Mouse (Mus musculus) embryonic facial prominence, embryonic 12.5 days (tissue): ENCODE results near the gene Fam131a. TPM values are rescaled to one million over a fixed set of nuclear protein-coding genes. Genes with fewer than 3 reads are reported as not detected.

Experiments used
- ATAC-seq: fragments of 200-750 bp; cut with Nextera tagmentation; 2 replicates; pipeline ENCODE4 v1.8.0; 2017; ENCODE audit not compliant: insufficient number of reproducible peaks, insufficient read depth, low FRiP score, low TSS enrichment
- H3K27ac ChIP-seq: fragments of 300-500 bp; sonication (generic); 2 replicates; pipeline ENCODE4 v1.5.1; 2016; ENCODE audit warnings: mild to moderate bottlenecking
- H3K27me3 ChIP-seq: fragments of 300-500 bp; sonication (generic); 2 replicates; pipeline ENCODE4 v1.6.1; 2016; ENCODE audit warnings: mild to moderate bottlenecking, moderate library complexity
- H3K36me3 ChIP-seq: fragments of 300-500 bp; sonication (generic); 2 replicates; pipeline ENCODE4 v1.6.1; 2016; ENCODE audit warnings: mild to moderate bottlenecking
- H3K4me1 ChIP-seq: fragments of 300-500 bp; sonication (generic); 2 replicates; pipeline ENCODE4 v1.6.1; 2016
- H3K4me2 ChIP-seq: fragments of 300-500 bp; sonication (generic); replicated peaks from 2 replicates; pipeline ENCODE4 v1.6.1; 2016; ENCODE audit warnings: mild to moderate bottlenecking, moderate library complexity
- H3K4me3 ChIP-seq: fragments of 300-500 bp; sonication (generic); 2 replicates; pipeline ENCODE4 v1.5.1; 2016; ENCODE audit warnings: mild to moderate bottlenecking
- H3K9ac ChIP-seq: fragments of 300-500 bp; sonication (generic); 2 replicates; pipeline ENCODE4 v1.6.1; 2016; ENCODE audit warnings: mild to moderate bottlenecking, moderate library complexity
- H3K9me3 ChIP-seq: fragments of 300-500 bp; sonication (generic); 2 replicates; pipeline ENCODE4 v1.6.1; 2016; ENCODE audit warnings: mild to moderate bottlenecking, moderate library complexity
- WGBS: fragments of 180-500 bp; shearing (Covaris S2); methylation state at CpG from one replicate; pipeline ENCODE4 v1.1.7; 2016; 5-methylcytosine and 5-hydroxymethylcytosine counted together
- polyA plus RNA-seq: library from polyadenylated mRNA; unstranded; fragments of >200 nt; fragmentation: Nextera tagmentation; extraction: Ambion mirVana; gene quantifications from 2 replicates; pipeline ENCODE4 v1.2.1, GENCODE M21; 2016

The Fam131a gene
- polyA plus RNA-seq, 1 experiment from 2014 or later = 7.2 TPM

DNA sequence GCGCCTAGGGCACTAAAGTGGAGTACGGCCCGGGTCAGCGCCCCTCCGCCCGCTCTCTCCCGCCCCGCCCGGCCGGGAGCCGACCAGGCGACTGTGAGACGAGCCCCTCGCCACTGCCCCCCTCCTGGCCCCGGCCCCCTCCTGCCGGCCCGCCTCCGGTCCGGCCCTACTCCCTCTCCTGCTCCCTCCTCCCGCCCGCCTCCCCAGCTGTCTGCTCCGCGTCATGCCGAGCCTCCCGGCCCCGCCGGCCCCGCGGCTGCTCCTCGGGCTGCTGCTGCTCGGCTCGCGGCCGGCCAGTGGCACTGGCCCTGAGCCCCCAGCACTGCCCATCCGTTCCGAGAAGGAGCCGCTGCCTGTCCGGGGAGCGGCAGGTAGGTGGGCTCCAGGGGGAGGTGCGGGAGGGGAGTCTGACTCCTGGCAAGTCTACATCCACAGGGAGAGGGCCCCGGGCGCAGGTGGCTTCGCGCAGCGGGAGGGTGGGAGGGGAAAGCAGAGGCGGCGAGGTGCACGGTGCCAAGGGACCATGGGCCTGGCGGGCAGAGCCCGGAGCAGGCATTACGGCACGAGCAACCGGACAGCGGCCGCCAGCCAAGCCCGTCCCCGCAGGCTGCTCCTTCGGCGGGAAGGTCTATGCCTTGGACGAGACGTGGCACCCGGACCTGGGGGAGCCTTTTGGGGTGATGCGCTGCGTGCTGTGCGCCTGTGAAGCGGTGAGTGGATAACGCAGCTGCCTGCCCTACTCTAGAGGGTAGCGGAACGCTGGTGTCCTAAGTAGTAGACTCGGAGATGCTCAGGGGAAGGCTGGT lies 40.1 kb downstream of the Fam131a start, which contains the start of gene Chrd:
Chrd (plus strand) TSS at position 203 of the 806 bp plus-strand sequence.
- peaks cover 8% of the 10 kb centered on the region; the same call in 1 of the 2 replicates for H3K4me1 ChIP-seq
- under 1% methylated on average over 66 of the region's 70 CpGs for WGBS
- H3K9ac ChIP-seq = peak within 1 kb of the TSS; percentile 80
- H3K36me3 ChIP-seq = no peaks in the 10 kb centered on the region
- peaks cover 25% of the 10 kb centered on the region for H3K27me3 ChIP-seq
- no peaks in the 10 kb centered on the region for H3K9me3 ChIP-seq
- peak within 1 kb of the TSS; percentile 64 for H3K4me3 ChIP-seq
- peak within 1 kb of the TSS; percentile 66 for H3K27ac ChIP-seq
- peak within 1 kb of the TSS; percentile 97 for H3K4me2 ChIP-seq
- ATAC-seq = peak; percentile 71

DNA sequence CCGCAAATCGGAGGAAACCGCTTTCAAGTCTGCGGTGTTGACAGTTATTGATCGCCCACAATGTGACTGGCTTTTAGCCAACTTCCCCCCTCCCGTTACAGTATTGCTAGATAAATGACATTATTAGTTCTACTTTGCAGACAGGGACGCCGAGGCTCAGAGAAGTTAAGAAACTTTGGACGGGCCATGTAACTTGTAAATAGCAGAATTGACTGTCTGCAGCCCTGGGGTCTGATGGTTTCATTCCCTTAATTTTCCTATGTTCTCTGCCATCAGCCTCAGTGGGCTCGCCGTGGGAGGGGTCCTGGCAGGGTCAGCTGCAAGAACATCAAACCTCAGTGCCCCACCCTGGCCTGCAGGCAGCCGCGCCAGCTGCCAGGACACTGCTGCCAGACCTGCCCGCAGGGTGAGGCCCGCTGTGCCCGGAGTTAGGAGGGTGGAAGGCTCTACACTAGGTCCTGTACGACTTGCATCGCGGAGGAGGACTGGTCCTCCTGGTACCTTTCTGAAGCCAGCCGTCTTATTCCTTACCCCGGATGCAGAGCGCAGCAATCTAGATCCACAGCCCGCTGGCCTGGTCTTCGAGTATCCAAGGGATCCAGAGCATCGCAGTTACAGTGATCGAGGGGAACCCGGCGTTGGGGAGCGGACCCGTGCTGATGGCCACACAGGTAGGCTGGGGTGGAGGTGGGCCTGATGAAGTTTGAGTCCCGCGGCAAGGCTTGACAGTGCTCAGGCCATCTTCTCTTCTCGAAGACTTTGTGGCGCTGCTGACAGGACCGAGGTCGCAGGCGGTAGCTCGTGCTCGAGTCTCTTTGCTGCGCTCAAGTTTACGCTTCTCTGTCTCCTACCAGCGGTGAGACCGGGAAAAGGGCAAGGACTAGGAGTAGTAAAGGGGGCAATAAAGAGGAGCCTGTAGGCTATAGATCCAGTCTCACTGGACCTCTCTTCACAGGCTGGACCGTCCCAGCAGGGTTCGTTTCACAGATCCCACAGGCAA lies 41.0 kb downstream of the Fam131a start, which contains the start of gene Thpo:
Thpo (minus strand) TSS at position 781 of the 1,000 bp plus-strand sequence.
- peak within 1 kb of the TSS; percentile 97 for H3K4me2 ChIP-seq
- no peaks in the 10 kb centered on the region for H3K9me3 ChIP-seq
- peaks cover 25% of the 10 kb centered on the region for H3K27me3 ChIP-seq
- H3K9ac ChIP-seq = peak within 1 kb of the TSS; percentile 80
- peak within 1 kb of the TSS; percentile 64 for H3K4me3 ChIP-seq
- H3K27ac ChIP-seq = no peak within 1 kb of the TSS
- H3K36me3 ChIP-seq = no peaks in the 10 kb centered on the region
- ATAC-seq = no peak
- peaks cover 8% of the 10 kb centered on the region; the same call in 1 of the 2 replicates for H3K4me1 ChIP-seq
- WGBS = 3% methylated on average over 45 of the region's 45 CpGs

- Histone ChIP-seq H3K9me3 (no peaks in the 10 kb centered on the region), H3K27me3 (peaks cover 25% of the 10 kb centered on the region), H3K36me3 (no peaks in the 10 kb centered on the region), H3K4me3 (no peak overlapping the region), H3K4me2 (no peak overlapping the region), H3K27ac (no peak overlapping the region), H3K9ac (no peak overlapping the region), H3K4me1 (peaks cover 8% of the 10 kb centered on the region; the same call in 1 of the 2 replicates)
- no peak for ATAC-seq
- 78% methylated on average over 5 of the region's 5 CpGs for WGBS
Observed at GRCm38 (mm10) chr16:20735651-20736050, 42.6 kb downstream of the Fam131a start.

DNA sequence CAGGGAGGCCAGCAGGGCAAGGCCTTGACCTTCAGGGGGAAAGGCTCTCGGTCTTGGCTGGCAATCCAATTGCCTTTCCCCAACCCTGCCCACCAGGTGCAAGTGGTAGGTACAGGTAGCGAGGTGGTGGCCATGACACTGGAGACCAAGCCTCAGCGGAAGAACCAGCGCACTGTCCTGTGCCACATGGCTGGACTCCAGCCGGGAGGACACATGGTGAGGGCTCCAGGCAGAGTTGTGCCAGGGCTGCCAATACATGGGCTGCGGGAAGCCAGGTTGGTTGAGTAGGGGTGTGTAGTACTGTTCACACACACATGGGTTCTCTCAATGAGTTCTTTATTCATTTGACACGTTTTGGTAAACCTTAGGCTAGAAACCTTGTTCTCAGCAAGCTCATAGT lies 43.1 kb downstream of the Fam131a start:
- Histone ChIP-seq H3K4me1 (peaks cover 8% of the 10 kb centered on the region; the same call in 1 of the 2 replicates), H3K27me3 (peaks cover 25% of the 10 kb centered on the region), H3K27ac (no peak overlapping the region), H3K9me3 (no peaks in the 10 kb centered on the region), H3K4me3 (no peak overlapping the region), H3K9ac (no peak overlapping the region), H3K4me2 (no peak overlapping the region), H3K36me3 (no peaks in the 10 kb centered on the region)
- no peak for ATAC-seq
- 84% methylated on average over 7 of the region's 7 CpGs for WGBS

GRCm38 (mm10) chr16:20736823-20737222 lies 43.8 kb downstream of the Fam131a start:
- peaks cover 25% of the 10 kb centered on the region for H3K27me3 ChIP-seq
- H3K9me3 ChIP-seq = no peaks in the 10 kb centered on the region
- H3K4me1 ChIP-seq = peaks cover 8% of the 10 kb centered on the region; the same call in 1 of the 2 replicates
- 82% methylated on average over 5 of the region's 5 CpGs for WGBS
- ATAC-seq = no peak
- H3K4me2 ChIP-seq = no peak overlapping the region
- no peak overlapping the region for H3K9ac ChIP-seq
- 0 out of 2 replicates have a peak, but pooled peaks cover 3% of the 10 kb centered on the region for H3K36me3 ChIP-seq
- H3K4me3 ChIP-seq = no peak overlapping the region
- no peak overlapping the region for H3K27ac ChIP-seq

GRCm38 (mm10) chr16:20739845-20740244 lies 46.8 kb downstream of the Fam131a start:
- Histone ChIP-seq H3K27me3 (peaks cover 14% of the 10 kb centered on the region), H3K4me3 (no peak overlapping the region), H3K9me3 (no peaks in the 10 kb centered on the region), H3K4me1 (no peaks in the 10 kb centered on the region), H3K36me3 (0 out of 2 replicates have a peak, but pooled peaks cover 4% of the 10 kb centered on the region), H3K9ac (no peak overlapping the region), H3K27ac (no peak overlapping the region), H3K4me2 (no peak overlapping the region)
- 0 out of 2 replicates have a peak, but pooled peaks have one; percentile 25 for ATAC-seq
- WGBS = 93% methylated on average over 9 of the region's 9 CpGs

DNA sequence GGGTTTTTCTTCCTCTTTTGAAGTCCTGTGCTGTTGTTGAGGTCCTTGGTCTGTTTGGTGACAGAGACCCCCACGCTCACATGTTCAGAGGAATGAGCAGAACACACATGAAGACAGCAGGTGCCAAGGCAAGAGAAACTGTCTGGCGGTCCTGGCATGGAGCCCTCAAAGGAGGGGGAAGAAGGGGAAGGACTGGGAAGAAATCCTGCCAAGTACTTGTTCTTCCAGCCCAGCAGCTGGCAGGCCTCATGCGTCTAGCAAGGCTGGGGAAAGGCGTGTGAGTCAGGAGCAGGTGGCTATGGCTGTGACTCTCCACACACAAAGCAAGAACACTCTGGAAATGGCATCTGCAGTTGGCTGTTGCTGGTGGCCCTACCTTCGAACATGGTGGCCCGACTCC lies 53.6 kb downstream of the Fam131a start:
- ATAC-seq = no peak
- WGBS = 85% methylated on average over 6 of the region's 6 CpGs
- H3K36me3 ChIP-seq = 0 out of 2 replicates have a peak, but pooled peaks cover 4% of the 10 kb centered on the region

DNA sequence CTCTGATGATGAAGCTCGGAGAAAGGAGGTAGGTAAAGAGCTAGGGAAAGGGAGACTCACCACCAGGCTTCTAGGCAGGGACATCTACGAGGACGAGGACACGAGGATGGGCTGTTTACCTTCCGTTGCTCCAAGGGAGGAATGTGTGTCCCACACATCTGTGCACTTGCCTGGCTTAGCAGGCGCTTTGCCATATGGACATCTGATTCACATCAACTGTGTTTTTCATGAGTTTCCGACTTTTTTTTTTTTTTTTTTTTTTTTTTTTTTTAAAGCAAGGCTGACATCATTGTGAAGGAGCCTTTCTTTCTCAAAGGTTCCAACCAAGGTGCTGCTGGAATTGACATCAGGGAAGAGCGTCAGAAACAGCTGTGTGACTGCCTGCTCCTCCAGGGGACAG lies 57.5 kb downstream of the Fam131a start:
- WGBS = 35% methylated on average over 8 of the region's 8 CpGs
- Histone ChIP-seq H3K27ac (no peak overlapping the region), H3K4me3 (no peak overlapping the region), H3K27me3 (no peaks in the 10 kb centered on the region), H3K4me1 (no peaks in the 10 kb centered on the region), H3K9ac (no peak overlapping the region), H3K4me2 (no peak overlapping the region), H3K36me3 (no peaks in the 10 kb centered on the region), H3K9me3 (no peaks in the 10 kb centered on the region)
- no peak for ATAC-seq

More for the DNA sequence above, 53.6 kb downstream of the Fam131a start:
- Histone ChIP-seq H3K4me3 (no peak overlapping the region), H3K27ac (no peak overlapping the region), H3K27me3 (no peaks in the 10 kb centered on the region), H3K4me2 (no peak overlapping the region), H3K9ac (no peak overlapping the region), H3K9me3 (no peaks in the 10 kb centered on the region), H3K4me1 (no peaks in the 10 kb centered on the region)

Other genes with a start within 250 kb of the Fam131a start
- 135 and 137 TPM in 2 replicates for gene Eif2b5, start 194.4 kb upstream of the Fam131a start, polyA plus RNA-seq
- 33.1 and 33.2 TPM in 2 replicates for gene Dvl3, start 176.3 kb upstream of the Fam131a start, polyA plus RNA-seq
- gene Ap2m1, start 157.8 kb upstream of the Fam131a start, polyA plus RNA-seq = 657 and 677 TPM in 2 replicates
- 72.4 and 79.1 TPM in 2 replicates for gene Abcf3, start 144.7 kb upstream of the Fam131a start, polyA plus RNA-seq
- 3.7 TPM in 2 replicates for gene Vwa5b2, start 103.8 kb upstream of the Fam131a start, polyA plus RNA-seq
- gene Eef1akmt4, start 81.6 kb upstream of the Fam131a start, polyA plus RNA-seq = 30.5 and 31.4 TPM in 2 replicates
- not detected in 2 replicates for gene Gm49333, start 81.6 kb upstream of the Fam131a start, polyA plus RNA-seq
- gene Alg3, start 81.5 kb upstream of the Fam131a start, polyA plus RNA-seq = 36.9 and 39.9 TPM in 2 replicates
- gene Camk2n2, start 72.0 kb upstream of the Fam131a start, polyA plus RNA-seq = 2.1 and 2.4 TPM in 2 replicates
- 7.5 and 7.7 TPM in 2 replicates for gene Ece2, start 63.4 kb upstream of the Fam131a start, polyA plus RNA-seq
- 396 and 401 TPM in 2 replicates for gene Psmd2, start 41.6 kb upstream of the Fam131a start, polyA plus RNA-seq
- gene Eif4g1, start 24.9 kb upstream of the Fam131a start, polyA plus RNA-seq = 213 and 218 TPM in 2 replicates
- 110 and 118 TPM in 2 replicates for gene Polr2h, start 24.4 kb downstream of the Fam131a start, polyA plus RNA-seq
- 28.8 and 31.6 TPM in 2 replicates for gene Clcn2, start 24.5 kb downstream of the Fam131a start, polyA plus RNA-seq
- 4.7 and 5.9 TPM in 2 replicates for gene Chrd, start 39.9 kb downstream of the Fam131a start, polyA plus RNA-seq
- 0.96 and 1.2 TPM in 2 replicates for gene Thpo, start 41.3 kb downstream of the Fam131a start, polyA plus RNA-seq